In genomic region chr1:163070502-163070901, GRCm38 (mm10) we compare ENCODE assay signal across 10 mouse cellular contexts. TPM values are rescaled to one million over a fixed set of nuclear protein-coding genes. Genes with fewer than 3 reads are reported as not detected.
DNase-seq lines count a peak whose midpoint lies in the region; ATAC-seq and TF ChIP-seq lines count a peak whose summit lies in the region.
"Had no signal": no experiment of that assay in that cellular context is flagged by ENCODE, and none has a peak within 500 bp of the region (broad histone marks: within the 10 kb centered on the region; RNA-seq: fewer than 3 reads in every experiment).

No protein-coding gene starts in this region.

- DNase-seq in heart, adult 18-20 months: peak; percentile 28 to 63
- no peak for DNase-seq in heart, embryonic 10.5 days (ENCODE audit: low spot score)
- peak; percentile 51 for DNase-seq in adrenal gland, adult 2 months
- DNase-seq in kidney, postnatal 0 days (ENCODE audit: low spot score): peak; percentile 66
- DNase-seq in liver, postnatal 0 days: peak; percentile 42
- peak; percentile 53 for DNase-seq in retina, postnatal 1 day

- no peak overlapping the region for H3K4me2 ChIP-seq in kidney, postnatal 0 days (ENCODE audit: low read length)
- H3K4me2 ChIP-seq in liver, postnatal 0 days (ENCODE audit: low read depth, low read length): no peak overlapping the region
- H3K4me2 ChIP-seq: heart, embryonic 15.5 days had no signal

- no peaks in the 10 kb centered on the region for H3K9me3 ChIP-seq in heart, embryonic 10.5 days
- no peaks in the 10 kb centered on the region for H3K9me3 ChIP-seq in kidney, postnatal 0 days (replicated peaks; ENCODE audit: low read length)
- H3K9me3 ChIP-seq in liver, postnatal 0 days (ENCODE audit: low read length): no peaks in the 10 kb centered on the region
- H3K9me3 ChIP-seq: heart, embryonic 15.5 days had no signal

- no peak overlapping the region for H3K9ac ChIP-seq in kidney, postnatal 0 days (ENCODE audit: low read depth, low read length)
- H3K9ac ChIP-seq in liver, postnatal 0 days (replicated peaks): no peak overlapping the region
- H3K9ac ChIP-seq: heart, embryonic 15.5 days had no signal

- no peak for TF ChIP-seq EP300 in liver, postnatal 0 days (IDR thresholded peaks at IDR 0.05; ENCODE audit: low read depth)

- WGBS in heart, embryonic 10.5 days: 3% methylated on average over 1 of the region's 1 CpGs
- 5% methylated on average over 1 of the region's 1 CpGs for WGBS in kidney, postnatal 0 days
- WGBS in liver, postnatal 0 days (ENCODE audit: insufficient replicate concordance): 3% methylated on average over 1 of the region's 1 CpGs

- TF ChIP-seq CTCF in kidney, postnatal 0 days (IDR thresholded peaks at IDR 0.05; ENCODE audit: low read depth): peak; percentile 84
- peak; percentile 67 for TF ChIP-seq CTCF in liver, postnatal 0 days (IDR thresholded peaks at IDR 0.05; ENCODE audit: low read depth)

- H3K4me3 ChIP-seq in heart, embryonic 10.5 days: no peak overlapping the region
- H3K4me3 ChIP-seq in kidney, postnatal 0 days (replicated peaks; ENCODE audit: low read depth, low read length): no peak overlapping the region
- no peak overlapping the region for H3K4me3 ChIP-seq in liver, postnatal 0 days (ENCODE audit: low read depth, low read length)
- H3K4me3 ChIP-seq: heart, embryonic 15.5 days had no signal

- no peaks in the 10 kb centered on the region for H3K36me3 ChIP-seq in heart, embryonic 10.5 days
- H3K36me3 ChIP-seq in kidney, postnatal 0 days (ENCODE audit: insufficient read depth, low read length): no peaks in the 10 kb centered on the region
- no peaks in the 10 kb centered on the region for H3K36me3 ChIP-seq in liver, postnatal 0 days (replicated peaks; ENCODE audit: insufficient read depth, low read length)
- H3K36me3 ChIP-seq: heart, embryonic 15.5 days had no signal

- no peaks in the 10 kb centered on the region for H3K27me3 ChIP-seq in heart, embryonic 10.5 days (ENCODE audit: insufficient read depth, poor library complexity, severe bottlenecking)
- H3K27me3 ChIP-seq in kidney, postnatal 0 days (ENCODE audit: insufficient read depth, low read length): no peaks in the 10 kb centered on the region
- no peaks in the 10 kb centered on the region for H3K27me3 ChIP-seq in liver, postnatal 0 days (ENCODE audit: insufficient read depth, low read length)
- H3K27me3 ChIP-seq: heart, embryonic 15.5 days had no signal

- no peak overlapping the region for H3K27ac ChIP-seq in heart, embryonic 10.5 days
- H3K27ac ChIP-seq in kidney, postnatal 0 days: no peak overlapping the region
- H3K27ac ChIP-seq in liver, postnatal 0 days (ENCODE audit: low read depth): no peak overlapping the region
- H3K27ac ChIP-seq: heart, embryonic 15.5 days had no signal

- ATAC-seq in frontal cortex, adult (ENCODE audit: low TSS enrichment): peak; percentile 81
- 0 out of 2 replicates have a peak, but pooled peaks have one; percentile 63 for ATAC-seq in kidney, postnatal 0 days (replicated peaks; ENCODE audit: low FRiP score, low read depth)
- no peak; the same call in 1 of the 2 replicates for ATAC-seq in liver, postnatal 0 days
- ATAC-seq in erythroblast, adult 5-6 weeks (replicated peaks; ENCODE audit: low FRiP score, poor library complexity, severe bottlenecking): no peak

- no peaks in the 10 kb centered on the region for H3K4me1 ChIP-seq in heart, embryonic 10.5 days
- H3K4me1 ChIP-seq in kidney, postnatal 0 days (replicated peaks; ENCODE audit: insufficient read depth, low read length): no peaks in the 10 kb centered on the region
- H3K4me1 ChIP-seq in liver, postnatal 0 days (ENCODE audit: insufficient read depth): no peaks in the 10 kb centered on the region
- H3K4me1 ChIP-seq: heart, embryonic 15.5 days had no signal

RNA-seq across cellular contexts. Expression of gene Mroh9, which starts 15.0 kb away (rescaled TPM):
- total RNA-seq in heart, adult 18-20 months (2021): not detected
- not detected in 2 replicates for polyA plus RNA-seq in heart, embryonic 10.5 days (2016; fragmentation: Nextera tagmentation; extraction: Ambion mirVana)
- not detected for total RNA-seq in adrenal gland, adult 2 months (2021)
- not detected in 2 replicates for polyA plus RNA-seq in adrenal gland, adult 2 months (2012; rRNA removed)
- polyA plus RNA-seq in kidney, postnatal 0 days (2015; fragmentation: Nextera tagmentation; extraction: Ambion mirVana): not detected in 2 replicates
- polyA plus RNA-seq in liver, postnatal 0 days (2015; fragmentation: Nextera tagmentation; extraction: Ambion mirVana): not detected in 2 replicates
- total RNA-seq in erythroblast, adult 5-6 weeks (2015; ENCODE audit: low replicate concordance): not detected in 2 replicates
- not detected in 2 replicates for total RNA-seq in erythroblast, adult 5-6 weeks (2017; ENCODE audit: low replicate concordance)
- polyA plus RNA-seq: heart, embryonic 15.5 days; spleen, adult 2 months had no signal

Comparison
In these comparisons a context has a peak if more than half of its experiments do, and no peak if none do; other contexts are left out.
1. ATAC-seq: peak in frontal cortex, adult (single experiment) and kidney, postnatal 0 days (single experiment); none in liver, postnatal 0 days (single experiment) and erythroblast, adult 5-6 weeks (single experiment).